Comparison of ENCODE assay signal across 8 mouse cellular contexts in the genomic region with DNA sequence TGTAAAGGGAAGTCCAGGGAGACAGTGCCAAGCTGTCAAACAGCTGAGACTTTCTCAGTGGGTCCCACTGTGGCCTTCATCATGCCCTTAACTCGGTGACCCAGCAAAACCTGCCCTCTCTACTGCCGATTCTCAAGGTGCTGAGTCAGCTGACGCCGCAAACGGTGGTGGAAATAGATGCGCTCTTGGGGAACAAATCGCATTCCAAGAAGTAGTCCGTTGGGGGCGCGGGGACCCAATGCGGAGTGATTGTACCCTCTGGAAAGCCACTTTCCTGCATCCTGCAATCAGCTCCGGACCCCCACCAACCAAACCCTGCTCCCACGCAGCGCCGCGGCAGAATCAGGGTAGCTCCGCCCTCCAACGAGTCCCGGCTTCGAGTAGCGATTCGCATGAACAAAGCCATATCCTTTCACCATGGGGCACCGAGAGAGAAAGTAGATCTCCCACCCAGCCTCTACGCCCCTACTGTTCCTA. TPM values are rescaled to one million over a fixed set of nuclear protein-coding genes. Genes with fewer than 3 reads are reported as not detected.
A peak's percentile ranks its signal among the peaks of the same experiment; 100 is the strongest.
DNase-seq lines count a peak whose midpoint lies in the region; ATAC-seq lines count a peak whose summit lies in the region.

No protein-coding gene starts in this region.

- H3K27ac ChIP-seq in hindbrain, embryonic 15.5 days (replicated peaks) = peak overlapping the region; percentile 88

- peak; percentile 59 for ATAC-seq in common myeloid progenitor, adult 5-6 weeks (replicated peaks; ENCODE audit: low read depth, poor library complexity, severe bottlenecking)
- ATAC-seq in hindbrain, embryonic 15.5 days (ENCODE audit: low FRiP score, low read depth) = peak; percentile 81

- peak; percentile 69 for DNase-seq in ZHBTc4 (ENCODE audit: low read depth, low spot score)
- DNase-seq in frontal cortex, postnatal 36 days (ENCODE audit: low spot score in 2 of 2) = peak; percentile 77 to 80
- peak; percentile 73 to 83 for DNase-seq in layer of hippocampus, postnatal 36 days
- DNase-seq in lung, postnatal 14 days = peak; percentile 69
- peak; percentile 76 for DNase-seq in ovary, postnatal 14 days (ENCODE audit: low spot score)
- peak; percentile 84 for DNase-seq in thymus, postnatal 14 days

- H3K27me3 ChIP-seq in hindbrain, embryonic 15.5 days = peaks cover 6% of the 10 kb centered on the region; the same call in 1 of the 2 replicates

- under 1% methylated on average over 24 of the region's 24 CpGs for WGBS in hindbrain, embryonic 15.5 days

- peaks cover 25% of the 10 kb centered on the region for H3K4me1 ChIP-seq in hindbrain, embryonic 15.5 days (replicated peaks)

- peak overlapping the region; percentile 43 for H3K4me3 ChIP-seq in hindbrain, embryonic 15.5 days

- H3K9ac ChIP-seq in hindbrain, embryonic 15.5 days = peak overlapping the region; percentile 63

- peak overlapping the region; percentile 69 for H3K4me2 ChIP-seq in hindbrain, embryonic 15.5 days

- no peaks in the 10 kb centered on the region for H3K9me3 ChIP-seq in hindbrain, embryonic 15.5 days

- H3K36me3 ChIP-seq in hindbrain, embryonic 15.5 days = no peaks in the 10 kb centered on the region

RNA-seq across cellular contexts. Expression of gene Kcnab3, which starts 5.9 kb away (rescaled TPM):
- 0.05 TPM in 1 of 2 replicates, not detected in the other for total RNA-seq in common myeloid progenitor, adult 5-6 weeks (2017)
- 4.7 and 5.9 TPM in 2 replicates for polyA plus RNA-seq in hindbrain, embryonic 15.5 days (2015; fragmentation: Nextera tagmentation; extraction: Ambion mirVana)
- total RNA-seq in layer of hippocampus, postnatal 36 days (2021) = 10 to 100 TPM; 21.4 to 21.8 TPM

RNA-seq across cellular contexts. Expression of gene Trappc1, which starts 8.2 kb away (rescaled TPM):
- total RNA-seq in common myeloid progenitor, adult 5-6 weeks (2017) = 75.4 and 87.8 TPM in 2 replicates
- polyA plus RNA-seq in hindbrain, embryonic 15.5 days (2015; fragmentation: Nextera tagmentation; extraction: Ambion mirVana) = 183 and 187 TPM in 2 replicates
- total RNA-seq in layer of hippocampus, postnatal 36 days (2021) = 10 to 100 TPM; 66.5 to 66.6 TPM

RNA-seq across cellular contexts. Expression of gene Rnf227, which starts 8.3 kb away (rescaled TPM):
- 8.3 and 9.0 TPM in 2 replicates for total RNA-seq in common myeloid progenitor, adult 5-6 weeks (2017)
- polyA plus RNA-seq in hindbrain, embryonic 15.5 days (2015; fragmentation: Nextera tagmentation; extraction: Ambion mirVana) = 221 and 228 TPM in 2 replicates
- total RNA-seq in layer of hippocampus, postnatal 36 days (2021) = 100 to 1,000 TPM; 111 to 119 TPM

RNA-seq across cellular contexts. Expression of gene Cntrob, which starts 8.4 kb away (rescaled TPM):
- total RNA-seq in common myeloid progenitor, adult 5-6 weeks (2017) = 20.3 and 26.5 TPM in 2 replicates
- polyA plus RNA-seq in hindbrain, embryonic 15.5 days (2015; fragmentation: Nextera tagmentation; extraction: Ambion mirVana) = 16.2 and 17.3 TPM in 2 replicates
- total RNA-seq in layer of hippocampus, postnatal 36 days (2021) = 10 to 100 TPM; 15.1 to 15.2 TPM

RNA-seq across cellular contexts. Expression of gene Chd3, which starts 37.2 kb away (rescaled TPM):
- total RNA-seq in common myeloid progenitor, adult 5-6 weeks (2017) = 64.5 and 68.0 TPM in 2 replicates
- 83.5 and 83.7 TPM in 2 replicates for polyA plus RNA-seq in hindbrain, embryonic 15.5 days (2015; fragmentation: Nextera tagmentation; extraction: Ambion mirVana)
- total RNA-seq in layer of hippocampus, postnatal 36 days (2021) = 100 to 1,000 TPM; 537 to 553 TPM

Comparison
In these comparisons a context has a peak if more than half of its experiments do, and no peak if none do; other contexts are left out.
1. Peak in every context shown above with its lines: DNase-seq, ATAC-seq, H3K4me3 ChIP-seq and H3K27ac ChIP-seq.
2. RNA of gene Kcnab3, which starts 5.9 kb away (total RNA-seq): 21.4 to 21.8 TPM in layer of hippocampus, postnatal 36 days; 0.05 TPM in common myeloid progenitor, adult 5-6 weeks; every median in the first group is over 10 times any median in the second.
3. RNA of gene Rnf227, which starts 8.3 kb away (total RNA-seq): 111 to 119 TPM in layer of hippocampus, postnatal 36 days; 8.3 to 9.0 TPM in common myeloid progenitor, adult 5-6 weeks; every median in the first group is over 10 times any median in the second.